Mouse (Mus musculus) heart, adult 2 months (tissue): ENCODE results near the gene Htra3.

Source experiments
- CTCF ChIP-seq: fragments of 200-600 bp; IDR thresholded peaks from 2 replicates; pipeline ENCODE4 v1.8.1; 2022; ENCODE audit warnings: antibody characterized with exemption, mild to moderate bottlenecking, moderate library complexity
- POLR2A ChIP-seq: fragments of 200-500 bp; IDR thresholded peaks from 2 replicates; pipeline ENCODE4 v1.6.1; 2011; ENCODE audit warnings: mild to moderate bottlenecking, low read depth, low read length, control low read depth; ENCODE audit not compliant: insufficient read depth

- TF ChIP-seq CTCF, result no peak
- no peak for TF ChIP-seq POLR2A
These were observed 50.9 kb downstream of the Htra3 start for GRCm38 (mm10) chr5:35628685-35629084.
